Mouse (Mus musculus) forebrain, embryonic 12.5 days (tissue): ENCODE measurements around the gene Nwd2. TPM values are rescaled to one million over a fixed set of nuclear protein-coding genes. Genes with fewer than 3 reads are reported as not detected.

Experiments used
- ATAC-seq: fragments of 200-750 bp; cut with Nextera tagmentation; 2 replicates; pipeline ENCODE4 v1.8.0; 2017; ENCODE audit warnings: moderate TSS enrichment; ENCODE audit not compliant: low FRiP score
- H3K27ac ChIP-seq: fragments of 300-500 bp; sonication (generic); 2 replicates; pipeline ENCODE4 v1.5.1; 2016; ENCODE audit warnings: mild to moderate bottlenecking
- H3K27me3 ChIP-seq: fragments of 300-500 bp; sonication (generic); 2 replicates; pipeline ENCODE4 v1.6.1; 2016; ENCODE audit warnings: mild to moderate bottlenecking
- H3K36me3 ChIP-seq: fragments of 300-500 bp; sonication (generic); replicated peaks from 2 replicates; pipeline ENCODE4 v1.6.1; 2016; ENCODE audit warnings: mild to moderate bottlenecking
- H3K4me1 ChIP-seq: fragments of 300-500 bp; sonication (generic); 2 replicates; pipeline ENCODE4 v1.6.1; 2016
- H3K4me2 ChIP-seq: fragments of 300-500 bp; sonication (generic); 2 replicates; pipeline ENCODE4 v1.6.1; 2016; ENCODE audit warnings: mild to moderate bottlenecking, moderate library complexity
- H3K4me3 ChIP-seq: fragments of 300-500 bp; sonication (generic); replicated peaks from 2 replicates; pipeline ENCODE4 v1.5.1; 2016; ENCODE audit warnings: mild to moderate bottlenecking
- H3K9ac ChIP-seq: fragments of 300-500 bp; sonication (generic); 2 replicates; pipeline ENCODE4 v1.6.1; 2016; ENCODE audit warnings: mild to moderate bottlenecking
- H3K9me3 ChIP-seq: fragments of 300-500 bp; sonication (generic); 2 replicates; pipeline ENCODE4 v1.6.1; 2016
- WGBS: fragments of 180-500 bp; shearing (Covaris S2); methylation state at CpG from one replicate; pipeline ENCODE4 v1.1.7; 2016; 5-methylcytosine and 5-hydroxymethylcytosine counted together
- polyA plus RNA-seq: library from polyadenylated mRNA; unstranded; fragments of >200 nt; fragmentation: Nextera tagmentation; extraction: Ambion mirVana; gene quantifications from 2 replicates; pipeline ENCODE4 v1.2.1, GENCODE M21; 2016

The Nwd2 gene
- polyA plus RNA-seq, 1 experiment from 2014 or later: 1.6 TPM

DNA sequence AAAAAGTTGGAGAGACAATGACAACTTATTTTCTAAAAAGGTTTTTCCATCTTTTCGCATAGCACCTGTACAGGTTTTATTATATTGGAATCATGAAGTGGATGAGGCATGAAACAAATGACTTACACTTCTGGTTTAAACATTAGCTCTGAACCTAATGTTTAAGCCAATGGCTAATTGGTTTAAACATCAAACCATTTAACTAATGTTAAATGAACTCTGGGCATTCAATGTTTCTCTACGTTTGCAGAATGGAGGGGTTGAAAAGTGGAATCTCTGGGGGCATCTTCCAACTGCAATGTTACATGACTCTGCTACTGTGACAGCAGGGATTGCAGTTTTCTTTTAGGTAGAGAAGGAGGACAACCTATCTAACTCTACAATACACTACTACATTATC lies 27.0 kb downstream of the Nwd2 start:
- H3K4me2 ChIP-seq: no peak overlapping the region
- no peak for ATAC-seq

DNA sequence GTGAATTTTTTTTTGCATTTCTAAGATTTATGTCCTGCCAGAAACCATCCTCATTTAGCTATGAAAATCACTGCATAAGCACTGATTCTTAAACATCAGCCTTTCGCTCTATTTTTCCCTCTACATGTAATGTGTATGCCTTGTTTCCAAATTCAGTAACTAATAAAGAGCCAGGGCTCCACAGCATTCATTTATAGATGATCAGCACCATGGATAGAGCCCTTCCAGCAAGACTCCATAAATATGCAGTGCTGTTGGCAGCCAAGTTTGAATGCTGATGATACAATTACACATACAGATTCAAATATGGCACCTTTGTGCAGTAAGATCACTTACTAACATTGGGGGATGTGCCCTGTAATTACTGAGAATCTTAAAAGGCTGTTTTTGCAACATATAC lies 40.2 kb downstream of the Nwd2 start:
- Histone ChIP-seq H3K4me1 (no peaks in the 10 kb centered on the region), H3K4me3 (no peak overlapping the region), H3K9me3 (no peaks in the 10 kb centered on the region), H3K4me2 (no peak overlapping the region), H3K27me3 (no peaks in the 10 kb centered on the region), H3K36me3 (no peaks in the 10 kb centered on the region), H3K9ac (no peak overlapping the region), H3K27ac (no peak overlapping the region)
- WGBS: 84% methylated on average over 1 of the region's 1 CpGs
- no peak for ATAC-seq

More for the DNA sequence above, 27.0 kb downstream of the Nwd2 start:
- Histone ChIP-seq H3K4me3 (no peak overlapping the region), H3K9me3 (no peaks in the 10 kb centered on the region), H3K9ac (no peak overlapping the region), H3K4me1 (no peaks in the 10 kb centered on the region), H3K27ac (no peak overlapping the region), H3K27me3 (no peaks in the 10 kb centered on the region), H3K36me3 (no peaks in the 10 kb centered on the region)
- WGBS: 89% methylated on average over 2 of the region's 2 CpGs

DNA sequence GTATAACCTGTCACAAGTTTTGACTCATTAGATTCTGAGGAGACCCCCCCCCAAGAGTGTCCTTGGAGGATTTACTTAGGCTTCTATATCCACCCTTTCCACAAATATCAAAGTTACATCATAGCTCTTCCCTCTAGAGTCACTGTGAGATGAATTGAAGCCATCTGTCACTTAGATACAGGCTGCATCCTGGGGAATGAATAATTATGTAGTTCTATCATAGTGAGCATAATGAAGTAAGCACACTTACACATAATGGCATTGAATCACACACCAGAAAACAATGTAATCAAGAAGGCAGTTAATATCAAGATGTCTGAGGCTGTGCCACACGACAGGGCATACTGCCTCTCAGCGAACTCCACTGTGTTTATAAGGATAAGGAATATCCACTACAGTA lies 47.9 kb downstream of the Nwd2 start:
- H3K27ac ChIP-seq: no peak overlapping the region
- H3K27me3 ChIP-seq: no peaks in the 10 kb centered on the region
- ATAC-seq: peak; percentile 53; the same call in 1 of the 2 replicates
- no peaks in the 10 kb centered on the region for H3K9me3 ChIP-seq
- H3K9ac ChIP-seq: no peak overlapping the region
- 76% methylated on average over 2 of the region's 2 CpGs for WGBS
- H3K36me3 ChIP-seq: no peaks in the 10 kb centered on the region
- H3K4me1 ChIP-seq: no peaks in the 10 kb centered on the region
- H3K4me2 ChIP-seq: no peak overlapping the region
- no peak overlapping the region for H3K4me3 ChIP-seq

DNA sequence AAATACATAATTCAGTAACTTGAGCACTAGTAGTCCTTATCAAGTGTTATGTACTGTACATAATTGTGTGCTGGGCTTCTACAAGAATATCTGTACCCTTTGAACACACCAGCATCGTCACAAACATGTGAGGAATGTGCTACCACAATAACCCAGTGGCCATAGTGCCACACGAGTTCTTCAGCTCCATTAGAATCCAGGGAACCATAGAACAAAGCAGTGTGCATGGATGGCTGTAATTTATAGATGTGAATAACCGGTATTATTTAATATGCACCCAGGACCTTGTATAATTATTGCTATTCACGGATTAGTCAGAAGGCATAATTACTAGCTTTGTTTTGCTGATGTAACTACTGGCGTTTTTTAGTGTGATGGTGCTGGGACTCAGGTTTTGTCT lies 48.3 kb downstream of the Nwd2 start:
- Histone ChIP-seq H3K27me3 (no peaks in the 10 kb centered on the region), H3K4me1 (no peaks in the 10 kb centered on the region), H3K4me2 (no peak overlapping the region), H3K27ac (no peak overlapping the region), H3K9me3 (no peaks in the 10 kb centered on the region), H3K9ac (no peak overlapping the region), H3K36me3 (no peaks in the 10 kb centered on the region), H3K4me3 (no peak overlapping the region)
- no peak for ATAC-seq
- 65% methylated on average over 5 of the region's 5 CpGs for WGBS

DNA sequence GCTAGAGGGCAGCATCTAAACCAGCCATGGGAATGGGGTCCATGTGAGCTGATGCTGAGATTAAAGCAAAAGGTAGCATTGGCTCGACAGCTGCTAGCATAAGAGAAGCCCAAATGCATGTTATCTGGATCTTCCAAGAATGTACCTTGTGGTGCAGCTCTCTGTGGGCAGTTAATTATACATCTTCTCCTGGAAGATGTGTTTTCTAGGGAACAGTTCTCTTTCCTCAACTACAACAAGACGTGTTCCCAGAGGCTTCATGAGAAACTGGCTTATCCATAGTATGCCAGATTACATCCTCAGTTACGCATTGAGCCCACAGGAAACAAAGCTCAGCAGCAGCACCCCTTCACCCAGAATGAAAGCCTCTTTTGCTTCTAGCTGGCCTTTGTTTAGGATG lies 80.1 kb downstream of the Nwd2 start:
- no peak overlapping the region for H3K4me2 ChIP-seq
- no peaks in the 10 kb centered on the region for H3K4me1 ChIP-seq
- no peak overlapping the region for H3K9ac ChIP-seq
- no peaks in the 10 kb centered on the region for H3K9me3 ChIP-seq
- 63% methylated on average over 3 of the region's 3 CpGs for WGBS
- no peak for ATAC-seq
- H3K27ac ChIP-seq: no peak overlapping the region
- no peaks in the 10 kb centered on the region for H3K27me3 ChIP-seq
- H3K36me3 ChIP-seq: no peaks in the 10 kb centered on the region
- no peak overlapping the region for H3K4me3 ChIP-seq

DNA sequence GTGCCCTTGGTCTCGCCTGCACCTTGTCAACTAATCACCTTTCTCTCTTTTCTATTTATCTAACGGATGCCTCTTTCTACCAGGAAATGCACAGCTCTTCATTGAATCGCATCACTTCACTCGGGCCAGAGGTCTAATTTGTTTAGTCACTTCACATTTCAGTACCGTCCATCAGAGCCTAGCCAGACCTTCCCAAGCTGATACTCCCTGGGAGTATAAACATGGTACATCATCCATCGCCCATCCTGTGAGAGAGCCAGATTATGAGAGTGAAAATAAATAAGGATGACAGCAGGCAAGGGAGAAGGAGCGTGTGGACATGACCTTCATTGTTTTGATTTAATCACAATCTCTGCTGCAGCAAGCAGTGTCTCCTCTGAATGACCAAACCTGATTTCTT lies 86.6 kb downstream of the Nwd2 start:
- WGBS: 84% methylated on average over 7 of the region's 7 CpGs
- Histone ChIP-seq H3K36me3 (no peaks in the 10 kb centered on the region), H3K27me3 (no peaks in the 10 kb centered on the region), H3K4me3 (no peak overlapping the region), H3K9me3 (no peaks in the 10 kb centered on the region), H3K4me2 (no peak overlapping the region), H3K9ac (no peak overlapping the region), H3K4me1 (no peaks in the 10 kb centered on the region), H3K27ac (no peak overlapping the region)
- ATAC-seq: no peak

DNA sequence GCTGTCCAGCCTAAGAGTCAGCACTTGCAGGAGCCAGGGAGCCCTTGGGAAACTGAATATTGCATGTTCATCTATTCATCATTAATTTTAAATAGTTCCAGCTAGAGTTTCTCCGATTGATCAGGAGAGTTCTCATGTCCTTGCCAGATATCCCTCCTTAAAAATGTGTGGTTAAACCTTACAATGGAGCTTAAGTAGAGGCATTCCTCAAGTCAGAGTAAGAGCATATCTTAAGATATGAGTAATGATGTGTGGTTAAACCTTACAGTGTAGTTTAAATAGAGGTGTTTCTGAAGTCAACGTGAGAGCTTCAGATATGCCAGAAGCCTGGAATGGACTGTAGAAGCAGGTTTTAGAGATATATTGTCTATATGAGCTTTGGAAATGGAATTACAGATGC lies 94.5 kb downstream of the Nwd2 start:
- no peak overlapping the region for H3K4me3 ChIP-seq
- no peak for ATAC-seq
- 91% methylated on average over 2 of the region's 2 CpGs for WGBS

DNA sequence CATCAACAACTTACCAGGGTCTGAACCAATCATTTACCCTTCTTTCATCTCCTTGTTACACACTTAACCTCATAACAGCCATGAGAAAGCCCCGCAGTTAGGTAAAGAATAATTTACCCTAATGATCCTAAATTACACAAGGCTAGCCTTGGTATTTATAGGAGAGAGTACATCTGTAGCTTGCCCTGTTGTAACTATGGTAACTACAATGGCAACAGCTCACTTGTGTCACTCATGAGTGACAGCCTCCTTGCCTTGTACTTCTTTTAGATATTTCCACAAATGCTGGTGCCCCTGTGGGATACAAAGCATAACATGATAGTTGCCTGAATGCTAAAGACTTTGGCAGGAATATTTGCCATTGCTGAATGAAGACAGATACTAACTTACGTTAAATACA lies 99.4 kb downstream of the Nwd2 start:
- no peak overlapping the region for H3K27ac ChIP-seq
- no peak overlapping the region for H3K4me2 ChIP-seq
- H3K27me3 ChIP-seq: no peaks in the 10 kb centered on the region
- no peak overlapping the region for H3K4me3 ChIP-seq
- WGBS: 71% methylated on average over 2 of the region's 2 CpGs
- no peaks in the 10 kb centered on the region for H3K9me3 ChIP-seq
- no peaks in the 10 kb centered on the region for H3K4me1 ChIP-seq
- peak; percentile 55; the same call in 1 of the 2 replicates for ATAC-seq
- H3K9ac ChIP-seq: no peak overlapping the region
- no peaks in the 10 kb centered on the region for H3K36me3 ChIP-seq

More for the DNA sequence above, 94.5 kb downstream of the Nwd2 start:
- H3K27me3 ChIP-seq: no peaks in the 10 kb centered on the region
- H3K4me2 ChIP-seq: no peak overlapping the region
- no peaks in the 10 kb centered on the region for H3K4me1 ChIP-seq
- H3K9ac ChIP-seq: no peak overlapping the region
- H3K36me3 ChIP-seq: no peaks in the 10 kb centered on the region
- H3K9me3 ChIP-seq: no peaks in the 10 kb centered on the region
- no peak overlapping the region for H3K27ac ChIP-seq

DNA sequence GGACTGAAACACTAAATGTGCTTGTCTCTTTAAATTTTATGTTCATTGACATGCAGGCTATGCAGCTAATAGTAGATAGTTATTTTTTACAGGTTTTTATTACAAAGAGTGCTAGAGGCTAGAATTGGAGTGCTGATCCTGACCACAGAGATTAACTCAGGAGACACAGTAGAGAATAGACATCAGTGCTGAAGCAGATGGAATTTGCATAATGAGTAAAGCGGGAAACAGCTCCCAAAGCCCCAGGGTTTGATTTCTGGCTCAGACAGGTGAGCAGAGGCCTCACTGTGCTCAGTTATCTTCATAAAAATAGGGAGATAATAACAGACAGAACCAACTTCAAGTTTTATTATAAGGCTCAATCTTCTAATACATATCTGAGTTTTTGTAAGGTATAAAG lies 99.9 kb downstream of the Nwd2 start:
- 47% methylated on average over 1 of the region's 1 CpGs for WGBS
- H3K4me1 ChIP-seq: no peaks in the 10 kb centered on the region
- no peak overlapping the region for H3K4me2 ChIP-seq
- no peak overlapping the region for H3K27ac ChIP-seq
- no peaks in the 10 kb centered on the region for H3K36me3 ChIP-seq
- no peaks in the 10 kb centered on the region for H3K9me3 ChIP-seq
- H3K27me3 ChIP-seq: no peaks in the 10 kb centered on the region
- H3K4me3 ChIP-seq: no peak overlapping the region
- H3K9ac ChIP-seq: no peak overlapping the region
- no peak for ATAC-seq

DNA sequence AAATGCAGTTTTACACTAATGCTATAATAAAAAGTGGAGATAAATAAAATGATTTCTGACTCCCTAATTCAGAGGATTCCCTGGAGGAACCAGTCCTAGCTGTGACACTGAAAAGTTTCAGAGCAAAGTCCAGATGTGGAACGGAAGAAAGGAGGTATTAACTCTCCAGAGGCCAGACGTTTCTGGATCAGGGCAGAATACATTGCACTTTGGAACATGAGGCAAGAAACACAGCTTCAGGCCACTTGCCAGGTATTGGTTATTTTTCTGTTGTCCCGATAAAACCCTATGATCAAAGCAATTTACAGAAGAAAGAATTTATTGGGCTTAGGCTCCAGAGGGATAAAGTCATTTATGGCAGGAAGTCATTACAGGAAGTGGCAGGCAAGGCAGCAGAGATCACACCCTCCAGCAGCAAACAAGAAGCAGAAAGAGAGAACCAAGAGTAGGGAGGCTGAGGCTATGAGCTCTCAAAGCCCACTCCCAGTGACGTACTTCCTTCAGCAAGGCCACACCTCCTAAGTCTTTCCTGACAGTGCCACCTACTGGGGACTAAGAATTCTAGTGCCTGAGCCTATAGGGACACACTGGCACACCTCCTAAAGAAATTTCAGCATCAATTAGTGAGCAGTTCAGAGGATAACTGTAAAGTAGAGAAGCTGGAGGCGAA lies 106.3 kb downstream of the Nwd2 start:
- Histone ChIP-seq H3K9ac (no peak overlapping the region), H3K9me3 (no peaks in the 10 kb centered on the region), H3K36me3 (no peaks in the 10 kb centered on the region), H3K4me1 (no peaks in the 10 kb centered on the region), H3K27me3 (no peaks in the 10 kb centered on the region), H3K4me3 (no peak overlapping the region), H3K4me2 (no peak overlapping the region), H3K27ac (no peak overlapping the region)
- ATAC-seq: no peak
- WGBS: 76% methylated on average over 5 of the region's 5 CpGs

DNA sequence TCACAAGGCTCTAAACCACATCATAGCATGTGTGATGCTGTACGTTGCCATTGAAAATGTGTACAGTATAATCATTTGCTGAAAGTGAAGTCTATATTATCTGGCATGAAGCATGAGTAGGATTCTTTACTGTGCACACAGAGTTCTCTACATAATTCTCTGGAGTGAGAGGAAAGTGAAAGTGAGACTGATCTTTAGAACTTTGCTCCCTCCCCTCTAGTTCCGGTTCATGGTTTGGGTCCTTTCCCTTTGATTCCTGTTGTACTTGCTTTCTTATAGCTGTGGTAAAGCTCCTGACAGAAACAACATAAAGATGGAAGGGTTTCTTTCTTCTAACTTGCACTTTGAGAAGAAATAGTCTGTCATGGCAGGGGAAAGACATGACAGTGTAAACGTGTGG lies 107.0 kb downstream of the Nwd2 start:
- H3K4me3 ChIP-seq: no peak overlapping the region
- no peaks in the 10 kb centered on the region for H3K36me3 ChIP-seq
- no peak overlapping the region for H3K27ac ChIP-seq
- no peak overlapping the region for H3K9ac ChIP-seq
- no peaks in the 10 kb centered on the region for H3K9me3 ChIP-seq
- no peaks in the 10 kb centered on the region for H3K4me1 ChIP-seq
- 88% methylated on average over 3 of the region's 3 CpGs for WGBS
- H3K27me3 ChIP-seq: no peaks in the 10 kb centered on the region
- no peak overlapping the region for H3K4me2 ChIP-seq
- ATAC-seq: no peak

DNA sequence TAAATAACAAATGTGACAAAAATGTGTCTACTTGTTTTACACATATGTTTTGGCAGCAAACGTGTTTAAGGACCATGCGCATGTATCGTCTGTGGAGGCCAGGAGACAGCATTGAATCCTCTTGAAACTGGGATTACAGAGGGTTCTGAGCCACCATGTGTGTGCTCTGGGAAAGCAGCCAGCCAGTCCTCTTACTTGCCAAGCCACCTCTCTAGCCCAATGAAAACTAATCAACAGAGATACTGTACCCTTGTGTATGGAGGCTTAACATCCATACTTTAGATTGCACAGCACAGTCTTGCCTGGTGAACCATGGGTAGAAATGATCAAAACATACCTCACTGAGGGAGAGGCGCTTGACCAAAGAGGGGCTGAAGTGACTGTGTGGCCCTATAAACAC lies 117.0 kb downstream of the Nwd2 start:
- Histone ChIP-seq H3K4me2 (no peak overlapping the region), H3K4me3 (no peak overlapping the region), H3K27ac (no peak overlapping the region), H3K9ac (no peak overlapping the region), H3K27me3 (no peaks in the 10 kb centered on the region), H3K9me3 (no peaks in the 10 kb centered on the region), H3K36me3 (no peaks in the 10 kb centered on the region), H3K4me1 (no peaks in the 10 kb centered on the region)
- 90% methylated on average over 4 of the region's 4 CpGs for WGBS
- 0 out of 2 replicates have a peak, but pooled peaks have one; percentile 30 for ATAC-seq

DNA sequence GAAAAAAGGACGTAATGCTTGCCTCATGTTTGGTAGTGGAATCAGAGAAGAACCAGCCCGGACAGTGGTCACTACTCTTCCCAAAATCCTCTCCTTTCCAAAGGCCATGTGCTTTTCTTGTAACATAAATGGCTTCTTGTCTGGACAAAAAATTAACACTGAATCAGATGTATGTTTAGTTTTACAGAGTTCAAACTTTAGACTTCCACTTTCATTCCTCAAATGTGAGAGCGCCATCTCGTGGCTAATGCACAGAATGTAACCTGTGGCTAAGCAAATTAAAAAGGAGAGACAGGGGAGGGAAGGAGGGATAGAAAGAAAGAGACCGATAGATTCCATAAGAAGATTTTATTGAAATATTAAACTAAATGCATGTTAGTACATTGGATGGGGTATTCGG lies 117.8 kb downstream of the Nwd2 start:
- ATAC-seq: peak; percentile 47; the same call in 1 of the 2 replicates
- WGBS: 45% methylated on average over 6 of the region's 6 CpGs

More for the DNA sequence above, 117.8 kb downstream of the Nwd2 start:
- H3K9me3 ChIP-seq: no peaks in the 10 kb centered on the region
- no peak overlapping the region for H3K4me2 ChIP-seq
- no peaks in the 10 kb centered on the region for H3K27me3 ChIP-seq
- H3K27ac ChIP-seq: no peak overlapping the region
- H3K4me1 ChIP-seq: no peaks in the 10 kb centered on the region
- no peak overlapping the region for H3K4me3 ChIP-seq
- H3K9ac ChIP-seq: no peak overlapping the region
- H3K36me3 ChIP-seq: no peaks in the 10 kb centered on the region
